Mouse (Mus musculus) ovary, adult 18-20 months (tissue): ENCODE data around the gene Fam102b.

Experiments used
- DNase-seq: peaks from one replicate; pipeline ENCODE4 v3.0.0; 2022; ENCODE audit warnings: low spot score, mixed read lengths

The Fam102b gene

DNA sequence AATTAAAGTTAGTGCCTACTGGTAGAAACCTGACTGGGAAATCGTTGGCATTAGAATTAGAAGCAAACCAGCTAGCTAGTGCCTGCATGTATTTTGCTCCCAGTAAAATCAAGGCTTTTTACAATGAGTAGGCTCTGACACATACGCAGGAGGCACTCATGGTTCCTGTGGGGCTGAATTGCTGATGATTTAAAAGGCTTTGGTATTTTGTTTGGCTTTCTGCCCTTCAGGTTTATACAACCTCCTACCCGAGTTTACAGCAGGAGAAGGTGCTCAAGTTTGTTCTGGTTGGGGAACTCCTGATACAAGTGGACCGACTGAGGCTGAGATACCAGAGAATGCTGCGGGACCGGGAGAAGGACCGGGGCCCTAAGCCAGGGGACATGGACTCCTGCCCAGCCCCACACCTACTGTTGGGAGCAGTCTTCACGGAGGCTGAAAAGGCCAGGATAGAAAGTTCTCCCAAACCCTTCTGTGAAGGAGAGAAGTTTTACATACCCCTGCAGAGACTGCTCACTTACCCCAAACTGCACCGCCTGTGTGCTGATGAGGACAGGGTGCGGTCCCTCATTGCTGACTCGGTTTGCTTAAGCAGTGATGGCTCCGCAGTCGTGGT lies 67.6 kb downstream of the Fam102b start:
- DNase-seq = no peak

DNA sequence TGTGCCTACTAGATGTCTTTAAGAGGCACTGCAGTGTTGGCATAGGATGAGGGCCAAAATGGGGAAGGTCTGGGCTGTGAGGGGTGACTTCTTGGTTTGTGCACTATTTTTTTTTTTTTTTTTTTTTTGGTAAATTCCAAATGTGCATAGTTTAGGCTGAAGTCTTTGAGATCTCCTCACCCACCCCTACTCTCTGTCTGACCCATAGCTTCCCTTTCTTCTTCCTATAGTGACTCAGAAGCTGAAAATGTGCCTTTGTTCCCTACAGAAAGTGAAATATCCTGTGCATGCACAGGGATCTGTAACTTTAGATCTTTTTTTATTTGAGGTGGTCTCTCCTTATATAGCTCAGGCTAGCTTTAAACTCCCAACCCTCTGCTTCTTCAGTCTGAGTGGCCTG lies 69.4 kb downstream of the Fam102b start:
- DNase-seq = no peak

DNA sequence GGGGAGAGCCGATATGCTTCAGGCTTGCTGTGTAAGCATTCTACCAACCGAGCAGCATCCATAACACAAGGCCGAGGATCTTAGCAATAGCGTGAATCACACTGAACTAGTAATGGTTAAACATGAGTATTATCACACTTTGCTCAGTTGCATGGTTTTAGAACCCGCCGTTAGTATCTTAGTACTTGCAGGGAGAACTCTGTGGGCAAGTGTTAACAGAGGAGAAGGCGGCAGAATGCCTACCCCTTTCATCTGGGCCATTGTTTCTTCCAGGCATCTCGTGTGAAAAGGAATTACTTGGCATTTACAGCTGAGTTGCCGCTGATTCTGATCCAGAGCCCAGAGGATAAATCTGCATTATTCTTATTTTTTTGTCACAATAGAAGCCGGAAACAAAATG lies 86.4 kb downstream of the Fam102b start:
- no peak for DNase-seq

DNA sequence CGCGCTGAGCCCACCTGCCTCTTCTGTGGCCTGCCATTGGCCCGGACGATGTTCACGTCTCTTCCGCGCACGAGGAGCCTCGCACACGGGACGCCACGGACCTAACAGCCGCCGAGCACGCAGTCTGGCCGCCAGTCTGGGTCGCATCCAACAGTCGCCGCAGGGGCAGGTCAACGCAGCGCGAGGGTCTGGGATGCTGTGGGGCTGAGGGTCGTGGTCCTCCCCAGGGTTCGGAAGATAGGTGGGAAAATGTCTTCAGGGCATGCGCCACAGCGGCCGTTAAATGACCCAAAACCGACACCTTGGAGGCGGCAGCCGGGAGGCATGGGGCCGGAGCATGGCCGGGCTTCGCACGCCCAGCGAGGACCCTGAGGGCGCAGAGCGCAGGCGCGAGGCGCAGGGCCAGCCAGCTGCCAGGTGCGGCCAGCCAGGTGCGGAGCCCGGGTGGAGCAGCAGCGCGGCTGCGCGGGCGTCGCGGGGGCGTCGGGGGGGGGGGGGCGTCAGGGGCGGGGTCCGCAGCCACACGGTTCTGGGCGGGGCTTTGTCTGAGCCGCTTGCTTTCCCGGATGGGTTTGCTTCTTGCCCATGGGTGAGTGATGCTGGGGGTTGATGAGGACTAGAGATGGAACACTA lies 87.3 kb downstream of the Fam102b start, which contains the start of gene Gm9857:
Gene Gm9857 (minus strand): TSS at position 445 of the 633 bp plus-strand sequence.
- DNase-seq = no peak

- DNase-seq = no peak
Measured at GRCm38 (mm10) chr3:108939573-108939972, 87.8 kb downstream of the Fam102b start, which contains the start of gene Henmt1. TSS of gene Henmt1 (plus strand) at chr3:108939873.

DNA sequence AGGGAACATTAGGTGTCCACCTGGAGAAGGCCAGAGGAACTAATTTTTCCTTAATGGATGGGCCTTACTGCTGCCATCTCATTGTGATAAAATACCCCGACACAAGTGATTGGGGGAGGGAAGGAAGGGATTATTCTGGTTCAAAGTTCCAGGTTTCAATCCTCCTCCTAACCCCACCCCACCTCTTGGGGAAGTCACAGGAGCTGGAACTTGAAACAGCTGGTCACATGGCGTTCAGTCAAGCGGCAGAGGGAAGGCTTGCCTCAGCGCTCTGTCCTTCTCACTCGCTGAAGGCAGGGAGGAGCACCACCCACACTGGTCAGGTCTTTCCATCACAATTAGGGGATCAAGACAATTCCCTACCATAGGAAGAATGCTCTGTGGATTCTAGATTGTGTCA lies 88.7 kb downstream of the Fam102b start:
- no peak for DNase-seq

- DNase-seq = no peak
Measured at GRCm38 (mm10) chr3:108933557-108933956, 93.8 kb downstream of the Fam102b start.

- no peak for DNase-seq
Measured at GRCm38 (mm10) chr3:108926308-108926707, 101.1 kb downstream of the Fam102b start.

- DNase-seq = no peak
Measured at GRCm38 (mm10) chr3:108925677-108926076, 101.7 kb downstream of the Fam102b start.

DNA sequence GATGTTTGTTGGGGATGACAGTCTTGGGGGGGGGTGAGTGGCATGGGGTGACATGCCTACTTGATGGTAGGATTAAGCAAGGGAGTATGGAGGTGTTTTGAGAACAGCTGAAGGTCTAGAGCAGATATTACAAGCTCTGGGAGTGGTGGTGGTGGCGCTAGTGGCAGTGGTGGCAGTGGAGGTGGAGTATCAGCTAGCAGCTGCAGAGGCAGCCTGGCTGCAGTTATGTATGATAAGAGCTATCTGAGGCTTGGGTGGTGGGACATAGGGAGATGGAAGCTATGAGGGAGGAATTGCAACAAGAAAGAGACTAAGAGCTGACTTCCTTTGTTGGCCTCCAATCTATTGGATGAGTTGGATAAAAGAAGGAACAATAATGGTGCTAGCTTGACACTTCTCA lies 105.6 kb downstream of the Fam102b start:
- no peak for DNase-seq
